Comparison of ENCODE assay signal across 9 mouse cellular contexts in the genomic region with DNA sequence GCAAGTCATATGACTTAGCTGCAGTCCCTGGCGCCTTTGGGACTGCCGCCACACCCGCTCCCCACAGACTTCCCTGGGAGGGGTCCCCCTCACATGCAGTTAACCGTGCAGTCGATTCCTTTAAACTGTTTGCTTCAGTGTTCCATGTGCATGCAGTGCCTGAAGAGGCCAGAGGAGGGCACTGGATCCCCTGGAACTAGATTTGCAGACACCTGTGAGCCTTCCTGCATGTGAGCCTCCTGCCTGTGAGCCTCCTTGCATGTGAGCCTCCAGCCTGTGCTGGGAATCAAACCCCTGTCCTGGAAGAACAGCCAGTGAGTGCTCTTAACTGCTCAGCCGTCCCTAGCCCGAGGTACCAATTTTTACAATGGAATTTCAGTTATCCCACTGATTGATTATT. TPM values are rescaled to one million over a fixed set of nuclear protein-coding genes. Genes with fewer than 3 reads are reported as not detected.
DNase-seq lines count a peak whose midpoint lies in the region; ATAC-seq and TF ChIP-seq lines count a peak whose summit lies in the region.
"Had no signal": no experiment of that assay in that cellular context is flagged by ENCODE, and none has a peak within 500 bp of the region (broad histone marks: within the 10 kb centered on the region; RNA-seq: fewer than 3 reads in every experiment).

No protein-coding gene starts in this region.

- no peak overlapping the region for H3K27ac ChIP-seq in kidney, adult 2 months (ENCODE audit: insufficient read depth, low read depth, low read length)
- no peak overlapping the region for H3K27ac ChIP-seq in CH12.LX (ENCODE audit: insufficient read depth, low read depth)
- H3K27ac ChIP-seq: neural tube, embryonic 13.5 days had no signal

- no peaks in the 10 kb centered on the region for H3K79me2 ChIP-seq in CH12.LX (replicated peaks; ENCODE audit: control insufficient read depth, extremely low read depth, insufficient read depth, poor library complexity, severe bottlenecking)

- dilution Hi-C loops in CH12.LX (cut with MboI; ENCODE audit: extremely low pct_ligation_motif_present, extremely low pct_unique_long_range_greater_than_20kb, low sequenced_read_pairs): no loop called here

- no peaks in the 10 kb centered on the region for H3K4me1 ChIP-seq in kidney, adult 2 months (ENCODE audit: control insufficient read depth, insufficient read depth, low read length)
- peaks cover 0 to 24% of the 10 kb centered on the region in 2 experiments; a peak in 2 of 4 replicates for H3K4me1 ChIP-seq in CH12.LX (ENCODE audit: control insufficient read depth in 1 of 2, insufficient read depth in 2 of 2)

- peak; percentile 52 for ATAC-seq in granulocyte monocyte progenitor cell, adult 5-6 weeks (replicated peaks; ENCODE audit: poor library complexity, severe bottlenecking)

- 82% methylated on average over 7 of the region's 7 CpGs for WGBS in kidney, adult 2 months

- H3K36me3 ChIP-seq in kidney, adult 2 months (ENCODE audit: control insufficient read depth, insufficient read depth, low read length): no peaks in the 10 kb centered on the region
- H3K36me3 ChIP-seq in CH12.LX (replicated peaks in 1 of 2; ENCODE audit: control insufficient read depth in 1 of 2, insufficient read depth in 1 of 2, low read length in 1 of 2): peaks cover 4 to 14% of the 10 kb centered on the region in 2 experiments

- H3K4me2 ChIP-seq in CH12.LX (ENCODE audit: insufficient read depth, low read depth, poor library complexity, severe bottlenecking): no peak overlapping the region
- H3K4me2 ChIP-seq: neural tube, embryonic 13.5 days had no signal

- H3K9me3 ChIP-seq in CH12.LX (replicated peaks; ENCODE audit: low read length): peaks cover 3% of the 10 kb centered on the region
- H3K9me3 ChIP-seq: neural tube, embryonic 13.5 days had no signal

- TF ChIP-seq EP300 in CH12.LX (IDR thresholded peaks at IDR 0.05; ENCODE audit: low read length): no peak

- peak; percentile 18 for DNase-seq in kidney, adult 2 months
- no peak for DNase-seq in kidney, adult 8-10 months
- peak; percentile 32 for DNase-seq in 416B (ENCODE audit: low read depth)
- no peak for DNase-seq in CH12.LX (ENCODE audit: extremely low read depth)
- DNase-seq in adipocyte (ENCODE audit: low spot score): no peak
- no peak for DNase-seq in cerebellum, adult 11 months
- DNase-seq in urinary bladder, adult 18-20 months (ENCODE audit: low spot score in 2 of 2): no peak

- TF ChIP-seq POLR2A in kidney, adult 2 months (IDR thresholded peaks at IDR 0.05; ENCODE audit: low read depth, low read length): no peak
- TF ChIP-seq POLR2A in CH12.LX (IDR thresholded peaks at IDR 0.05; ENCODE audit: low read depth, low read length): no peak

- H3K27me3 ChIP-seq in kidney, adult 2 months (replicated peaks; ENCODE audit: control insufficient read depth, insufficient read depth, low read length): no peaks in the 10 kb centered on the region
- H3K27me3 ChIP-seq in CH12.LX (replicated peaks): no peaks in the 10 kb centered on the region
- H3K27me3 ChIP-seq: neural tube, embryonic 13.5 days had no signal

- peak; percentile 61 for TF ChIP-seq CTCF in kidney, adult 2 months (conservative IDR thresholded peaks at IDR 0.05; ENCODE audit: insufficient read depth, insufficient read length, low read depth, low read length)
- peak in 1 of 2 experiments; percentile 60; a peak in 2 of 4 replicates for TF ChIP-seq CTCF in CH12.LX (conservative IDR thresholded peaks at IDR 0.05 in 1 of 2, IDR thresholded peaks at IDR 0.05 in 1 of 2; ENCODE audit: low read depth in 2 of 2, low read length in 2 of 2)

- in situ Hi-C loops in CH12.LX (cut with MboI; ENCODE audit: low pct_ligation_motif_present, low pct_unique_long_range_greater_than_20kb, low sequenced_read_pairs): no loop called here

- no peak overlapping the region for H3K9ac ChIP-seq in CH12.LX (ENCODE audit: insufficient read depth, low read depth)
- H3K9ac ChIP-seq: neural tube, embryonic 13.5 days had no signal

- peak; percentile 45 for TF ChIP-seq RAD21 in CH12.LX (IDR thresholded peaks at IDR 0.05; ENCODE audit: low read depth, low read length)

- no peak overlapping the region for H3K4me3 ChIP-seq in kidney, adult 2 months (ENCODE audit: insufficient read depth, low read depth, low read length)
- H3K4me3 ChIP-seq in CH12.LX (replicated peaks in 1 of 3; ENCODE audit: low read depth in 2 of 3, low read length in 2 of 3, poor library complexity in 1 of 3): no peak overlapping the region
- H3K4me3 ChIP-seq: neural tube, embryonic 13.5 days had no signal

TF ChIP-seq in CH12.LX, 34 proteins besides CTCF, POLR2A, EP300 and RAD21:
- peak; percentile 36 for TF ChIP-seq SMC3 (IDR thresholded peaks at IDR 0.05; ENCODE audit: low read depth, low read length)
- 0 out of 2 replicates have a peak, but pooled peaks have one; percentile 40 for TF ChIP-seq BHLHE40 (IDR thresholded peaks at IDR 0.05; ENCODE audit: low read depth, low read length)
- no peak for TF ChIP-seq CHD1 (IDR thresholded peaks at IDR 0.05; ENCODE audit: low read depth, low read length)

RNA-seq across cellular contexts. Expression of gene Gm17660, which starts 8.7 kb away (rescaled TPM):
- polyA plus RNA-seq in kidney, adult 2 months (2012; rRNA removed): not detected in 2 replicates
- not detected in 2 replicates for total RNA-seq in CH12.LX (2012; rRNA removed)
- total RNA-seq in CH12.LX (2014; rRNA removed): not detected in 2 replicates
- polyA plus RNA-seq in CH12.LX (2012; ENCODE audit: insufficient read length, low read depth): not detected in 2 replicates
- total RNA-seq in granulocyte monocyte progenitor cell, adult 5-6 weeks (2014; fragmentation: Nextera tagmentation): not detected in 2 replicates
- total RNA-seq in granulocyte monocyte progenitor cell, adult 5-6 weeks (2017): not detected in 2 replicates
- polyA plus RNA-seq: neural tube, embryonic 13.5 days had no signal

RNA-seq across cellular contexts. Expression of gene Nudt9, which starts 22.6 kb away (rescaled TPM):
- polyA plus RNA-seq in kidney, adult 2 months (2012; rRNA removed): 59.7 and 63.8 TPM in 2 replicates
- 58.5 and 63.8 TPM in 2 replicates for total RNA-seq in CH12.LX (2012; rRNA removed)
- 63.5 and 65.3 TPM in 2 replicates for total RNA-seq in CH12.LX (2014; rRNA removed)
- 83.8 and 92.8 TPM in 2 replicates for polyA plus RNA-seq in CH12.LX (2012; ENCODE audit: insufficient read length, low read depth)
- total RNA-seq in granulocyte monocyte progenitor cell, adult 5-6 weeks (2014; fragmentation: Nextera tagmentation): 21.3 and 32.5 TPM in 2 replicates
- total RNA-seq in granulocyte monocyte progenitor cell, adult 5-6 weeks (2017): 37.4 and 43.8 TPM in 2 replicates

RNA-seq across cellular contexts. Expression of gene Sparcl1, which starts 44.8 kb away (rescaled TPM):
- polyA plus RNA-seq in kidney, adult 2 months (2012; rRNA removed): 31.6 and 36.4 TPM in 2 replicates
- not detected in 2 replicates for total RNA-seq in CH12.LX (2012; rRNA removed)
- total RNA-seq in CH12.LX (2014; rRNA removed): not detected in 2 replicates
- polyA plus RNA-seq in CH12.LX (2012; ENCODE audit: insufficient read length, low read depth): not detected in 2 replicates
- total RNA-seq in granulocyte monocyte progenitor cell, adult 5-6 weeks (2014; fragmentation: Nextera tagmentation): not detected in 2 replicates
- total RNA-seq in granulocyte monocyte progenitor cell, adult 5-6 weeks (2017): not detected in 2 replicates

RNA-seq across cellular contexts. Expression of gene Hsd17b11, which starts 47.0 kb away (rescaled TPM):
- polyA plus RNA-seq in kidney, adult 2 months (2012; rRNA removed): 64.4 and 65.2 TPM in 2 replicates
- total RNA-seq in CH12.LX (2012; rRNA removed): 7.7 and 9.4 TPM in 2 replicates
- 15.3 and 17.3 TPM in 2 replicates for total RNA-seq in CH12.LX (2014; rRNA removed)
- 23.1 and 25.8 TPM in 2 replicates for polyA plus RNA-seq in CH12.LX (2012; ENCODE audit: insufficient read length, low read depth)
- 63.1 and 79.0 TPM in 2 replicates for total RNA-seq in granulocyte monocyte progenitor cell, adult 5-6 weeks (2014; fragmentation: Nextera tagmentation)
- 79.8 and 93.7 TPM in 2 replicates for total RNA-seq in granulocyte monocyte progenitor cell, adult 5-6 weeks (2017)

Comparison
In these comparisons a context has a peak if more than half of its experiments do, and no peak if none do; other contexts are left out.
1. DNase-seq: peak in kidney, adult 2 months (single experiment) and 416B (single experiment); none in kidney, adult 8-10 months (0 of 2), CH12.LX (single experiment), adipocyte (single experiment), cerebellum, adult 11 months (single experiment) and urinary bladder, adult 18-20 months (0 of 2).